Mouse (Mus musculus) hindbrain, embryonic 11.5 days (tissue): Measurements from ENCODE around the gene Rnasel. TPM values are rescaled to one million over a fixed set of nuclear protein-coding genes. Genes with fewer than 3 reads are reported as not detected.

Experiments
- ATAC-seq: fragments of 200-750 bp; cut with Nextera tagmentation; 2 replicates; pipeline ENCODE4 v1.8.0; 2017; ENCODE audit warnings: mild to moderate bottlenecking, moderate TSS enrichment, moderate library complexity; ENCODE audit not compliant: low FRiP score
- DNase-seq: peaks from one replicate; pipeline ENCODE4 v3.0.0-alpha.2; 2015; ENCODE audit warnings: low spot score
- H3K27ac ChIP-seq: fragments of 300-500 bp; sonication (generic); 2 replicates; pipeline ENCODE4 v1.5.1; 2014; ENCODE audit warnings: mild to moderate bottlenecking, low read depth, low read length
- H3K27me3 ChIP-seq: fragments of 300-500 bp; sonication (generic); 2 replicates; pipeline ENCODE4 v1.6.1; 2014; ENCODE audit warnings: mild to moderate bottlenecking, low read length, moderate library complexity, mixed read lengths; ENCODE audit not compliant: control insufficient read depth, insufficient read depth
- H3K36me3 ChIP-seq: fragments of 300-500 bp; sonication (generic); 2 replicates; pipeline ENCODE4 v1.6.1; 2014; ENCODE audit warnings: mild to moderate bottlenecking, low read length, moderate library complexity, mixed read lengths; ENCODE audit not compliant: control insufficient read depth, insufficient read depth
- H3K4me1 ChIP-seq: fragments of 300-500 bp; sonication (generic); replicated peaks from 2 replicates; pipeline ENCODE4 v1.6.1; 2014; ENCODE audit warnings: low read length, mixed read lengths; ENCODE audit not compliant: control insufficient read depth, insufficient read depth
- H3K4me2 ChIP-seq: fragments of 300-500 bp; sonication (generic); replicated peaks from 2 replicates; pipeline ENCODE4 v1.6.1; 2014; ENCODE audit warnings: mild to moderate bottlenecking, low read depth, low read length
- H3K4me3 ChIP-seq: fragments of 300-500 bp; sonication (generic); 2 replicates; pipeline ENCODE4 v1.5.1; 2014; ENCODE audit warnings: low read depth, low read length
- H3K9ac ChIP-seq: fragments of 300-500 bp; sonication (generic); 2 replicates; pipeline ENCODE4 v1.6.1; 2014; ENCODE audit warnings: low read depth, low read length
- H3K9me3 ChIP-seq: fragments of 300-500 bp; sonication (generic); 2 replicates; pipeline ENCODE4 v1.6.1; 2016; ENCODE audit warnings: low read length; ENCODE audit not compliant: control insufficient read depth
- WGBS: fragments of 180-500 bp; shearing (Covaris S2); extraction: QIAGEN DNeasy Blood & Tissue Kit; methylation state at CpG from one replicate; pipeline ENCODE4 v1.1.7; 2014; 5-methylcytosine and 5-hydroxymethylcytosine counted together
- polyA plus RNA-seq: library from polyadenylated mRNA; unstranded; fragments of >200 nt; fragmentation: Nextera tagmentation; extraction: Ambion mirVana; gene quantifications from 2 replicates; pipeline ENCODE4 v1.2.1, GENCODE M21; 2014

Gene Rnasel
- polyA plus RNA-seq, 1 experiment from 2014 or later: 40.3 TPM

DNA sequence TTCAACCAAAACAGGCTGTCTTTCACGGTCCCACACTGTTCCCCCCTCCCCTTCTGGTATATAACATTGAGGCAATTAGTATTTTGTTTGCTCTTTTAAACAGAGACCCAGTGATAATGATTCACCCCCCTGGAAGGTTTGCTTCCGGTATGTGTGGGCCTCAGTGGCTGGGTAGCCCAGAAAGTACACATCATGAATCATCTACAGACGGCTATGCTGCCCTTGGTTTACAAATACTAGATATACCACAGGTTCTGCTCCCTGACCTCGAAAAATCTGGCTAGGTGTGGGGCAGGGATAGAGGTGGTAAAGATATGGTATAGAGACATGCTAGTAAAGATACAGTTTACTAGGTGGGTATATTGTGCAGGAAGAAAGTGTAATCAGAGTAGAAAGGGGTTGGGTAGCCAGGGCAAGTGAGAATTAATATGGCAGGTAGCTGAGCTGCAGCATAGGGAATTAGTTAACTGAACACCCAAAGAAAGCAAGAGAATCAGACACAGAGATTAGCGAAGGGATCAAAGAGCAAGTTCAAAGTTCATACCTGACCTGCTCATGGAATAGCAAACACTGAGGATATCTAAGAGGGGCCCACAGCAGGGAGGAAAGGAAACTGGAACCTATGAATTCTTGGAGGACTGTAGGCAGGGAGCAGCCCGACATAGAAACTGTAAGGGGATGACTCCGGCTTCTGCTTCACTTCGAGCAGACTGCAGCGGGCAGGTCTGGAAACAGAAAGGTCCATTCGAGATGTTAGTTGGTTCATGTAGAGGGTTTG is 21.0 kb downstream of the Rnasel start:
- H3K36me3 ChIP-seq: no peaks in the 10 kb centered on the region
- no peak overlapping the region for H3K9ac ChIP-seq

DNA sequence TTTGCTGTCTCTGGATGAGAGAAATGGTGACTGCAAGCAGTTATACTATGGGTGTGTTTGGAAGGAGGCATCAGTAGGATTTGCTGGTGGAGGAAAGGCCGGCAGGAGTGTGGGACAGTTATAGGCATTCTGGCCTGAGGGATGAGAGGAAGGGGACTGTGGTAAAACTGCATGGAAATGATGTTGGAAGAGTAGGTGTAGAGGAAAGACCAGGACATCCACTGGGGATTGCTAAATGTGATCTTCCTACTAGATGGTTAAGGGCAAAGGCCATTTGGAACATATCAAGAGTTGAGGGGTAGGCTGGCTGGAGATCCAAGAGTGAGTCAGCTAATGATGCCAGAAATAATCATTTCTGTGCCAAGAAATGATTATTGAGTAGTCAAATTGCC is 21.5 kb downstream of the Rnasel start:
- ATAC-seq (no peak), DNase-seq (no peak)
- Histone ChIP-seq H3K27ac (no peak overlapping the region), H3K4me2 (no peak overlapping the region), H3K4me1 (no peaks in the 10 kb centered on the region), H3K36me3 (no peaks in the 10 kb centered on the region), H3K9me3 (no peaks in the 10 kb centered on the region), H3K27me3 (no peaks in the 10 kb centered on the region), H3K9ac (no peak overlapping the region), H3K4me3 (no peak overlapping the region)
- WGBS: 79% methylated on average over 1 of the region's 1 CpGs

More for the DNA sequence above, 21.0 kb downstream of the Rnasel start:
- Histone ChIP-seq H3K4me2 (no peak overlapping the region), H3K27ac (no peak overlapping the region), H3K4me3 (no peak overlapping the region), H3K9me3 (no peaks in the 10 kb centered on the region), H3K4me1 (no peaks in the 10 kb centered on the region), H3K27me3 (no peaks in the 10 kb centered on the region)
- no peak for ATAC-seq
- no peak for DNase-seq
- 82% methylated on average over 10 of the region's 10 CpGs for WGBS

DNA sequence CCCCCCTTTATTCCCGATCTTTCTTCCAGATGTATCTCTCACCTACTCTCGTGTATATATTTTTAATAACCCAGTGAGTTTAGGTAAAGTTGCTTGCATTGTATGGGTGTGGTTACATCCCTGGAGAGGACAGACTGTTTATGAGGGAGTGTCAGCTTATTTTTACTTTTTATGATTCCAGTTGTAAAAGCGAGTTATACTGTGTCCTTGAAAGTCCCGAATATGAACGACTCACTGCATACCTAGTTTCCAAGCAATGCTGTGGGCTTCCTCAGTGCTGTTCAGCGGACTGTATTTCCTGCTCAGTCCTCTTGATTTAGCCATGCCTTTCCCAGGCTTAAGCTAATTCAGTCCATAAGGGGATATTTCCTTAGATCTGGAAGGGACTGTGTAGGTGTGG is 25.9 kb downstream of the Rnasel start:
- Histone ChIP-seq H3K9me3 (no peaks in the 10 kb centered on the region), H3K9ac (no peak overlapping the region), H3K36me3 (no peaks in the 10 kb centered on the region), H3K4me3 (no peak overlapping the region), H3K4me2 (no peak overlapping the region), H3K4me1 (no peaks in the 10 kb centered on the region), H3K27ac (no peak overlapping the region), H3K27me3 (no peaks in the 10 kb centered on the region)
- ATAC-seq (no peak), DNase-seq (no peak)
- 91% methylated on average over 6 of the region's 6 CpGs for WGBS

DNA sequence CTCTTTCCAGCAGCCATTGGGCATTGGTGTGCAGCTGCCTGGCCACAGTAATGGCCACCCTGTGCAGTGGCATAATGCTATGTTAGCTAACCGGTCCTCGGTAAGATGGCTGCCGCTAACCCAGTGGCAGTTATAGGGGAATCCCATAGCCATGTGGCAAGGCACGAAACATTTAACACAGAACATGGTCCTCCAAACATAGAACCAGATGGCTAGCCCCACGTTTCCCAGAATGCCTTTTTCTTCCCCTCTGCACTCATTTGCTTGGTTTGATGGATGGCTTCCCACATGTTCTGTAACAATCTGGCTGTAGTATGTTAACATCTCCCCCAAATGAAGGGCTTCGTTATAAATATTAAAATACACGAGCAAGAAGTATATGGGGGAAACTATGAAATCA is 27.0 kb downstream of the Rnasel start:
- Histone ChIP-seq H3K4me2 (no peak overlapping the region), H3K4me3 (no peak overlapping the region), H3K27me3 (no peaks in the 10 kb centered on the region), H3K9ac (no peak overlapping the region), H3K4me1 (no peaks in the 10 kb centered on the region), H3K27ac (no peak overlapping the region), H3K36me3 (no peaks in the 10 kb centered on the region), H3K9me3 (no peaks in the 10 kb centered on the region)
- WGBS: 94% methylated on average over 7 of the region's 7 CpGs
- ATAC-seq: no peak
- DNase-seq: no peak

DNA sequence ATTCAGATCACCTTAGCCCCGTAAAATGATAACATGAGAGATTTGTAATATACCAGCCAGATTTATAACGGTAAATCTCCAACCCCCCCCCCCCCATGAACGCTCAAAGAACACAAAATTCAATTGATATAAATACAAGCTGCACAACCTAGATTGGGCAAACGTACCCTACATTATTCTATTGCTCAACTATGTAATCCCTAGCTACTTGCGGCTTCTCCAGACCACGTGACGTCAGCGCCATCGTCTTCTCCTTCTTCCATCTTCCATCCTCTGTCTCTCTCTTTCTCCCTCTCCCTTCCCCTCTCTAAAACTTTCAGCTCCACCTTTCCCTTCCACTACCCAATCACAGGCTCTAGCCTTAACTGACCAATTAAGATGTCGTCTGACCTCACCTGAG is 29.0 kb downstream of the Rnasel start:
- H3K27me3 ChIP-seq: no peaks in the 10 kb centered on the region
- no peak for ATAC-seq

DNA sequence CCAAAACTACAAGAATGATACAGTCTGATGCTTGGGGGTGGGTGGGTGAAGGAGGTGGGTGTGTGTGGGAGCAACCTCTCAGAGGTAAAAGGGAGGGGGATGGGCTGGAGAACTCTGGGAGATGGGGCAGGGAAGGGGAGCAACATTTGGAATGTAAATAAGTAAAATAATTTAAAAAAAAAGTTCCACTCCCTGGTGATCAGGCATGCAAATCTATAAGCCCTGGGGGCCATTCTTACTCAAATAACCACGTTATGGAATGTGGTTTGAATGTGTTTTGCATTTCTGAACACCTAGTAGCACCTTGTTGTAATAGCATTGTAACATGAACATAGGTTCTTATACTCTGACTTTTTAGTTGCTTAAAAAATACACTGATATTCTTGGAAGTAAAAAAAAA is 34.1 kb downstream of the Rnasel start:
- Histone ChIP-seq H3K4me1 (no peaks in the 10 kb centered on the region), H3K36me3 (no peaks in the 10 kb centered on the region), H3K27me3 (no peaks in the 10 kb centered on the region), H3K9me3 (no peaks in the 10 kb centered on the region), H3K27ac (no peak overlapping the region), H3K4me3 (no peak overlapping the region), H3K4me2 (no peak overlapping the region), H3K9ac (no peak overlapping the region)
- 42% methylated on average over 1 of the region's 1 CpGs for WGBS
- DNase-seq (no peak), ATAC-seq (no peak)

More for the DNA sequence above, 29.0 kb downstream of the Rnasel start:
- no peak for DNase-seq
- Histone ChIP-seq H3K9ac (no peak overlapping the region), H3K27ac (no peak overlapping the region), H3K4me3 (no peak overlapping the region), H3K9me3 (no peaks in the 10 kb centered on the region), H3K36me3 (no peaks in the 10 kb centered on the region), H3K4me2 (no peak overlapping the region), H3K4me1 (no peaks in the 10 kb centered on the region)
- WGBS: 92% methylated on average over 10 of the region's 10 CpGs

DNA sequence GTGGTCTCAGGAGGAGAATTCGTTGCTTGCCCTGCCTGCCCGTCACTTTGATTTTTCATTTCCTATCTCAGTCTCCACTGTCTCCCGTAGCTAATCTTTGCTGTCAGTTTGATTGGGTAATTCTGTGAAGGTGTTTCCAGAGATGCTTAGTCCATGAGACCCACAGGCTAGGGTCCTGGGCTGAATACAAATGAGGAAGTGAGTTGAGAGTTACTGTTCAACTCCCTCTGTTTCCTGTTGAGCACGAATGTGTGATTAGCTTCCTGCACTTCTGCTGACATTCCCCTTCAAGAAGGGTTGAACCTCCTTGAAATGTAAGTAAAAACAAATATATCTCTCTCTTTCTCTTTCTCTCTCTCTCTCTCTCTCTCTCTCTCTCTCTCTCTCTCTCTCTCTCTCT is 36.4 kb downstream of the Rnasel start:
- DNase-seq (no peak), ATAC-seq (no peak)
- Histone ChIP-seq H3K4me2 (no peak overlapping the region), H3K9me3 (no peaks in the 10 kb centered on the region), H3K4me3 (no peak overlapping the region), H3K36me3 (no peaks in the 10 kb centered on the region), H3K27me3 (no peaks in the 10 kb centered on the region), H3K27ac (no peak overlapping the region), H3K9ac (no peak overlapping the region), H3K4me1 (no peaks in the 10 kb centered on the region)
- WGBS: 72% methylated on average over 4 of the region's 4 CpGs

DNA sequence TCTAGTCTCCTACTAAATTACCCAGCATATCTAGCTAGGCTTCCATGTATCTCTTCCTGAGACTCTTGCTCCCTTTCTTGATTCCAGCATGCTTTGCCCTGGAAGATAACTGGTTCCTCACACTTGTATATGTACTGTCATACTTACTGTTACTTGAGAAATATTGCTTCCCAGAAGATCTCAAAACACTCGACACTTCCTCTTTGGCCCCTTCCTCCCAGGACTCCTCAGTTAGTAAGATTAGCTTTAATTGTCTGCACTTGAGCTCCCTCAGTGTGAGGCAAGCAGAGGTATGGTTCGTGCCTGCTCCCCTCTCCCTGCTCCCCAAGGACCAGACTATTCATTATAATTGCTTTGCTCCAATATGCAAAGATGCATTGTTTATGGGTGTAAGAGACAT is 41.5 kb downstream of the Rnasel start:
- ATAC-seq (no peak), DNase-seq (no peak)
- Histone ChIP-seq H3K27ac (no peak overlapping the region), H3K4me2 (no peak overlapping the region), H3K36me3 (no peaks in the 10 kb centered on the region), H3K4me3 (no peak overlapping the region), H3K4me1 (no peaks in the 10 kb centered on the region), H3K9ac (no peak overlapping the region), H3K9me3 (no peaks in the 10 kb centered on the region), H3K27me3 (no peaks in the 10 kb centered on the region)
- WGBS: 68% methylated on average over 2 of the region's 2 CpGs

DNA sequence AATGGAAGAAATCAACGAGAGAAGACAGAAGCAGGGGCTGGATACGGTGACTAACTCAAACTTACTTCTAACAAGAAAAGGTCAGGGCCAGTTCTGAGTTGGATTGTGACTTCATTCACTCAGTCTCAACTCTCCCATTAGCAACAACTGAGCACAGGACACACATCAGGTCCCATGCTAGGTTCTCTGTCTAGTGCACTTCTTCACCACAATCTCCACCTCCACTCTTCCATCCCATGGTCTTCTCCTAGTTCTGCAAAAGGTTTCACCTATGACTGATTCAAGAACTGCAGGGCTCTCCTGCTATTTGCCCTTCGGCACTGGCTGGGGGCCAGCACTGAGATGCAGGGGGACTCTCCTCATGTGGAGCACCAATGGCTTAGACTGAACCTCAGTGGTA is 45.0 kb downstream of the Rnasel start:
- WGBS: 87% methylated on average over 3 of the region's 3 CpGs
- Histone ChIP-seq H3K36me3 (no peaks in the 10 kb centered on the region), H3K9ac (no peak overlapping the region), H3K9me3 (no peaks in the 10 kb centered on the region), H3K27me3 (no peaks in the 10 kb centered on the region), H3K4me1 (no peaks in the 10 kb centered on the region), H3K4me3 (no peak overlapping the region), H3K27ac (no peak overlapping the region), H3K4me2 (no peak overlapping the region)
- no peak for DNase-seq
- no peak for ATAC-seq
